Mouse (Mus musculus) ES-E14 (cell line): ENCODE measurements around the gene Batf. TPM values are rescaled to one million over a fixed set of nuclear protein-coding genes. Genes with fewer than 3 reads are reported as not detected.

Source experiments
- DNase-seq: peaks from one replicate; pipeline ENCODE4 v3.0.0-alpha.2; 2013; ENCODE audit warnings: low read depth, low spot score
- H3K27ac ChIP-seq: 2 replicates; pipeline ENCODE4 v1.5.1; 2012; ENCODE audit warnings: low read depth, mild to moderate bottlenecking, low read length, moderate library complexity, mixed read lengths; ENCODE audit not compliant: poor library complexity, insufficient read depth, severe bottlenecking
- H3K36me3 ChIP-seq: 2 replicates; pipeline ENCODE4 v1.6.1; 2012; ENCODE audit warnings: mild to moderate bottlenecking, low read length, moderate library complexity, mixed read lengths; ENCODE audit not compliant: control insufficient read depth, poor library complexity, insufficient read depth, severe bottlenecking
- H3K4me1 ChIP-seq, 2 experiments: fragments of 150-350 bp in 1 of 2; sonication (generic) in 1 of 2; 2 replicates each; pipeline ENCODE4 v1.6.1; 2012; ENCODE audit warnings: low read length in 2 of 2, mild to moderate bottlenecking in 1 of 2, mixed read lengths in 1 of 2; ENCODE audit not compliant: control insufficient read depth in 2 of 2, insufficient read depth in 2 of 2, poor library complexity in 1 of 2
- H3K4me3 ChIP-seq, 2 experiments: fragments of 150-350 bp in 1 of 2; sonication (generic) in 1 of 2; 2 replicates each; pipeline ENCODE4 v1.5.1; 2012; ENCODE audit warnings: low read length in 2 of 2, low read depth in 1 of 2, mild to moderate bottlenecking in 1 of 2, mixed read lengths in 1 of 2; ENCODE audit not compliant: insufficient read depth in 1 of 2, poor library complexity in 1 of 2, severe bottlenecking in 1 of 2
- H3K9ac ChIP-seq: 2 replicates; pipeline ENCODE4 v1.6.1; 2012; ENCODE audit warnings: low read depth, mild to moderate bottlenecking, low read length, mixed read lengths; ENCODE audit not compliant: poor library complexity, insufficient read depth, severe bottlenecking
- H3K9me3 ChIP-seq: fragments of 150-350 bp; sonication (generic); 2 replicates; pipeline ENCODE4 v1.6.1; 2012; ENCODE audit warnings: low read depth, mild to moderate bottlenecking, low read length; ENCODE audit not compliant: control insufficient read depth, insufficient read depth
- CHD2 ChIP-seq: IDR thresholded peaks from 2 replicates; pipeline ENCODE4 v1.6.1; 2014; ENCODE audit warnings: mild to moderate bottlenecking, low read depth, low read length, inconsistent platforms
- HCFC1 ChIP-seq: IDR thresholded peaks from 2 replicates; pipeline ENCODE4 v1.6.1; 2012; ENCODE audit warnings: low read length, inconsistent platforms, borderline replicate concordance; ENCODE audit not compliant: insufficient read depth
- MAFK ChIP-seq: IDR thresholded peaks from 2 replicates; pipeline ENCODE4 v1.6.1; 2014; ENCODE audit warnings: mild to moderate bottlenecking, low read depth, low read length, inconsistent platforms; ENCODE audit not compliant: insufficient read depth
- ZC3H11A ChIP-seq: IDR thresholded peaks from 2 replicates; pipeline ENCODE4 v1.6.1; 2012; ENCODE audit warnings: low read depth, mild to moderate bottlenecking, inconsistent platforms, low read length, borderline replicate concordance
- ZNF384 ChIP-seq: IDR thresholded peaks from 2 replicates; pipeline ENCODE4 v1.6.1; 2012; ENCODE audit warnings: low read depth, low read length, inconsistent platforms
- in situ Hi-C, 2 experiments: fragments of 600-800 bp; cut with MboI; formaldehyde crosslinking; loops; one replicate each; pipeline ENCODE4 v1.15.1; 2025; ENCODE audit warnings: low sequenced_read_pairs in 2 of 2, inconsistent platforms in 1 of 2; ENCODE audit not compliant: unreplicated experiment in 2 of 2
- total RNA-seq: library from RNA; depleted of rRNA; stranded (reverse); fragments of 300-350 nt; gene quantifications from 2 replicates; pipeline ENCODE4 v1.2.3, GENCODE M21; 2012; rRNA removed

Gene Batf
- total RNA-seq, 1 experiment, result 0.58 TPM

GRCm38 (mm10) chr12:85756455-85756854 is 70.0 kb downstream of the Batf start:
- Histone ChIP-seq H3K9me3 (no peaks in the 10 kb centered on the region), H3K4me3 (no peak overlapping the region), H3K4me1 (peaks cover 0 to 5% of the 10 kb centered on the region in 2 experiments; a peak in 3 of 4 replicates), H3K36me3 (no peaks in the 10 kb centered on the region), H3K27ac (no peak overlapping the region), H3K9ac (no peak overlapping the region)
- no peak for DNase-seq
- no peak for TF ChIP-seq ZC3H11A
- no peak for TF ChIP-seq ZNF384
- TF ChIP-seq HCFC1, result no peak
- TF ChIP-seq MAFK, result no peak
- TF ChIP-seq CHD2, result no peak
- in situ Hi-C loops, result no loop called here

GRCm38 (mm10) chr12:85757074-85757473 is 70.6 kb downstream of the Batf start:
- in situ Hi-C loops, result no loop called here
- Histone ChIP-seq H3K4me3 (no peak overlapping the region), H3K36me3 (no peaks in the 10 kb centered on the region), H3K27ac (no peak overlapping the region), H3K9me3 (no peaks in the 10 kb centered on the region), H3K4me1 (peaks cover 0 to 5% of the 10 kb centered on the region in 2 experiments; a peak in 3 of 4 replicates), H3K9ac (no peak overlapping the region)
- TF ChIP-seq HCFC1, result no peak
- TF ChIP-seq MAFK, result no peak
- no peak for TF ChIP-seq ZC3H11A
- no peak for TF ChIP-seq ZNF384
- no peak for TF ChIP-seq CHD2
- no peak for DNase-seq

Other genes with a start within 250 kb of the Batf start
- gene Fos, start 212.8 kb upstream of the Batf start, total RNA-seq, result 10.3 and 10.6 TPM in 2 replicates
- 8.5 and 15.9 TPM in 2 replicates for gene Jdp2, start 87.6 kb upstream of the Batf start, total RNA-seq
- 5.9 and 6.7 TPM in 2 replicates for gene Flvcr2, start 59.9 kb downstream of the Batf start, total RNA-seq
- gene Erg28, start 137.9 kb downstream of the Batf start, total RNA-seq, result 87.3 and 95.1 TPM in 2 replicates
- gene Ttll5, start 138.0 kb downstream of the Batf start, total RNA-seq, result 17.1 and 18.6 TPM in 2 replicates